Mouse (Mus musculus): ENCODE results near the gene Selenow. TPM values are rescaled to one million over a fixed set of nuclear protein-coding genes. Genes with fewer than 3 reads are reported as not detected.
"Not testable (repeated sequence)": the region's sequence is repeated elsewhere in the genome, so short reads cannot be mapped to it uniquely, and the experiment has no call there.

Selenow gene
- total and polyA plus RNA-seq, 3 experiments, result 170 to 325 (median 195) TPM

- H3K27ac ChIP-seq, result no peak overlapping the region
- no peaks in the 10 kb centered on the region; the same call in 1 of the 2 replicates for H3K36me3 ChIP-seq (ENCODE audit: control insufficient read depth, insufficient read depth, low read length)
- no peak overlapping the region for H3K9ac ChIP-seq (ENCODE audit: low read depth, low read length)
- no peaks in the 10 kb centered on the region for H3K27me3 ChIP-seq (ENCODE audit: control insufficient read depth, insufficient read depth, low read length)
- H3K4me3 ChIP-seq, result no peak overlapping the region
- no peak for TF ChIP-seq CTCF (IDR thresholded peaks at IDR 0.05)
- TF ChIP-seq EP300 (IDR thresholded peaks at IDR 0.05; ENCODE audit: insufficient read depth, low read depth, low read length), result no peak
- no peak for TF ChIP-seq POLR2A (IDR thresholded peaks at IDR 0.05; ENCODE audit: insufficient read depth, low read depth, low read length)
- H3K79me2 ChIP-seq (replicated peaks; ENCODE audit: control insufficient read depth, insufficient read depth, low read length), result no peaks in the 10 kb centered on the region
- intact Hi-C loops (cut with DNase I), result no loop called here
- DNase-seq, result no peak
- H3K4me1 ChIP-seq (ENCODE audit: control insufficient read depth, insufficient read depth, low read length), result peaks cover 7% of the 10 kb centered on the region
Measured at GRCm38 (mm10) chr7:15918371-15918770, 3.8 kb downstream of the Selenow start.

GRCm38 (mm10) chr7:15916996-15917395 is 5.2 kb downstream of the Selenow start:
- DNase-seq, result no peak
- 75% methylated on average over 4 of the region's 4 CpGs for WGBS

GRCm38 (mm10) chr7:15916134-15916723 is 6.0 kb downstream of the Selenow start:
- no peaks in the 10 kb centered on the region for H3K79me2 ChIP-seq (replicated peaks; ENCODE audit: control insufficient read depth, insufficient read depth, low read length)
- H3K27ac ChIP-seq, result no peak overlapping the region
- WGBS, result 86% methylated on average over 3 of the region's 3 CpGs
- H3K9ac ChIP-seq (ENCODE audit: low read depth, low read length), result no peak overlapping the region
- H3K4me1 ChIP-seq (ENCODE audit: control insufficient read depth, insufficient read depth, low read length), result peaks cover 5% of the 10 kb centered on the region
- intact Hi-C loops (cut with DNase I), result no loop called here
- no peak overlapping the region for H3K4me3 ChIP-seq
- H3K36me3 ChIP-seq (ENCODE audit: control insufficient read depth, insufficient read depth, low read length), result no peaks in the 10 kb centered on the region; the same call in 1 of the 2 replicates
- no peak for DNase-seq
- H3K27me3 ChIP-seq (ENCODE audit: control insufficient read depth, insufficient read depth, low read length), result no peaks in the 10 kb centered on the region
- no peak for TF ChIP-seq POLR2A (IDR thresholded peaks at IDR 0.05; ENCODE audit: insufficient read depth, low read depth, low read length)
- no peak for TF ChIP-seq CTCF (IDR thresholded peaks at IDR 0.05)
- TF ChIP-seq EP300 (IDR thresholded peaks at IDR 0.05; ENCODE audit: insufficient read depth, low read depth, low read length), result no peak

More at GRCm38 (mm10) chr7:15916996-15917395, 5.2 kb downstream of the Selenow start:
- no peaks in the 10 kb centered on the region for H3K79me2 ChIP-seq (replicated peaks; ENCODE audit: control insufficient read depth, insufficient read depth, low read length)
- H3K27ac ChIP-seq, result no peak overlapping the region
- no peak overlapping the region for H3K4me3 ChIP-seq
- peaks cover 5% of the 10 kb centered on the region for H3K4me1 ChIP-seq (ENCODE audit: control insufficient read depth, insufficient read depth, low read length)
- intact Hi-C loops (cut with DNase I), result no loop called here
- TF ChIP-seq POLR2A (IDR thresholded peaks at IDR 0.05; ENCODE audit: insufficient read depth, low read depth, low read length), result no peak
- no peak for TF ChIP-seq CTCF (IDR thresholded peaks at IDR 0.05)
- TF ChIP-seq EP300 (IDR thresholded peaks at IDR 0.05; ENCODE audit: insufficient read depth, low read depth, low read length), result no peak
- H3K27me3 ChIP-seq (ENCODE audit: control insufficient read depth, insufficient read depth, low read length), result no peaks in the 10 kb centered on the region
- H3K36me3 ChIP-seq (ENCODE audit: control insufficient read depth, insufficient read depth, low read length), result no peaks in the 10 kb centered on the region; the same call in 1 of the 2 replicates
- H3K9ac ChIP-seq (ENCODE audit: low read depth, low read length), result no peak overlapping the region

- DNase-seq; intact Hi-C loops (cut with DNase I); H3K36me3 ChIP-seq (ENCODE audit: control insufficient read depth, insufficient read depth, low read length); H3K27me3 ChIP-seq (ENCODE audit: control insufficient read depth, insufficient read depth, low read length); H3K79me2 ChIP-seq (replicated peaks; ENCODE audit: control insufficient read depth, insufficient read depth, low read length); H3K4me3 ChIP-seq; H3K27ac ChIP-seq; H3K9ac ChIP-seq (ENCODE audit: low read depth, low read length); H3K4me1 ChIP-seq (ENCODE audit: control insufficient read depth, insufficient read depth, low read length): not testable (repeated sequence)
- WGBS, result 86% methylated on average over 4 of the region's 4 CpGs
Measured at GRCm38 (mm10) chr7:15915695-15916094, 6.5 kb downstream of the Selenow start.

- Histone ChIP-seq H3K9ac (ENCODE audit: low read depth, low read length) (no peak overlapping the region), H3K79me2 (replicated peaks; ENCODE audit: control insufficient read depth, insufficient read depth, low read length) (no peaks in the 10 kb centered on the region), H3K36me3 (ENCODE audit: control insufficient read depth, insufficient read depth, low read length) (no peaks in the 10 kb centered on the region), H3K27ac (no peak overlapping the region), H3K4me3 (no peak overlapping the region), H3K4me1 (ENCODE audit: control insufficient read depth, insufficient read depth, low read length) (peaks cover 1% of the 10 kb centered on the region; the same call in 1 of the 2 replicates), H3K27me3 (ENCODE audit: control insufficient read depth, insufficient read depth, low read length) (no peaks in the 10 kb centered on the region)
- TF ChIP-seq EP300 (IDR thresholded peaks at IDR 0.05; ENCODE audit: insufficient read depth, low read depth, low read length), result no peak
- 81% methylated on average over 2 of the region's 2 CpGs for WGBS
- DNase-seq, result no peak
- intact Hi-C loops (cut with DNase I), result no loop called here
Measured at GRCm38 (mm10) chr7:15914751-15915150, 7.5 kb downstream of the Selenow start.

- intact Hi-C loops (cut with DNase I), result no loop called here
- H3K36me3 ChIP-seq (ENCODE audit: control insufficient read depth, insufficient read depth, low read length), result no peaks in the 10 kb centered on the region
- H3K79me2 ChIP-seq (replicated peaks; ENCODE audit: control insufficient read depth, insufficient read depth, low read length), result no peaks in the 10 kb centered on the region
- no peaks in the 10 kb centered on the region for H3K27me3 ChIP-seq (ENCODE audit: control insufficient read depth, insufficient read depth, low read length)
- no peak overlapping the region for H3K9ac ChIP-seq (ENCODE audit: low read depth, low read length)
- H3K4me3 ChIP-seq, result no peak overlapping the region
- WGBS, result 24% methylated on average over 2 of the region's 2 CpGs
- peaks cover 1% of the 10 kb centered on the region; the same call in 1 of the 2 replicates for H3K4me1 ChIP-seq (ENCODE audit: control insufficient read depth, insufficient read depth, low read length)
- no peak overlapping the region for H3K27ac ChIP-seq
- TF ChIP-seq CTCF (IDR thresholded peaks at IDR 0.05), result peak; percentile 90
- TF ChIP-seq EP300 (IDR thresholded peaks at IDR 0.05; ENCODE audit: insufficient read depth, low read depth, low read length), result no peak
- no peak for TF ChIP-seq POLR2A (IDR thresholded peaks at IDR 0.05; ENCODE audit: insufficient read depth, low read depth, low read length)
- DNase-seq, result no peak
Measured at GRCm38 (mm10) chr7:15914252-15914651, 8.0 kb downstream of the Selenow start.

Data from heart, adult 2 months (tissue).